Mouse (Mus musculus) large intestine, adult 2 months (tissue): ENCODE results near the gene Ctdspl. TPM values are rescaled to one million over a fixed set of nuclear protein-coding genes. Genes with fewer than 3 reads are reported as not detected.
A peak's percentile ranks its signal among the peaks of the same experiment; 100 is the strongest.

ENCODE experiments used
- DNase-seq: peaks from one replicate; pipeline ENCODE4 v3.0.0-alpha.2; 2012; ENCODE audit warnings: low read depth, low spot score
- WGBS: fragments of 180-500 bp; shearing (Covaris S2); methylation state at CpG from one replicate; pipeline ENCODE4 v1.1.7; 2018; 5-methylcytosine and 5-hydroxymethylcytosine counted together
- polyA plus RNA-seq: library from polyadenylated mRNA; depleted of rRNA; stranded (reverse); fragments of >200 nt; gene quantifications from 2 replicates; pipeline ENCODE4 v1.2.3, GENCODE M21; 2012

Ctdspl gene
- polyA plus RNA-seq, 1 experiment, result 21.5 TPM

DNA sequence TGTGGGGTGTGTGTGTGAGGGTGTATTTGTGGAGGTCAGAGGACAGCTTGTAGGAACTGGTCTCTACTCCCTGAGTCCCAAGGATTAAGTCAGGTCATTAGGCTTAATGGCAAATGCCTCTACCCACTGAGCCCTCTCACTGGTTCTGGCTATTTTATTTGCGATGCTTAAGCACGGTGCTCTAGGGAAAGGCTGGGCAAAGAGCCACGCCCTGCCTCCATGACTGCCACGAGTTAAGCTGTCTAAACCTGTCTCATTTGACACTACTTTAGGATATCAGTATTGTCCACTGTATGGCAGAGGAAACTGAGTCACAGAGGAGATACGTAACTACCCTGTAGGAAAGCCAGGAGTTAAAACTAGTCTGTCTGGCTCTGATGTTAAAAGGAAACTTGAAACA, 17.7 kb downstream of the Ctdspl start:
- 34% methylated on average over 5 of the region's 5 CpGs for WGBS
- DNase-seq, result no peak

DNA sequence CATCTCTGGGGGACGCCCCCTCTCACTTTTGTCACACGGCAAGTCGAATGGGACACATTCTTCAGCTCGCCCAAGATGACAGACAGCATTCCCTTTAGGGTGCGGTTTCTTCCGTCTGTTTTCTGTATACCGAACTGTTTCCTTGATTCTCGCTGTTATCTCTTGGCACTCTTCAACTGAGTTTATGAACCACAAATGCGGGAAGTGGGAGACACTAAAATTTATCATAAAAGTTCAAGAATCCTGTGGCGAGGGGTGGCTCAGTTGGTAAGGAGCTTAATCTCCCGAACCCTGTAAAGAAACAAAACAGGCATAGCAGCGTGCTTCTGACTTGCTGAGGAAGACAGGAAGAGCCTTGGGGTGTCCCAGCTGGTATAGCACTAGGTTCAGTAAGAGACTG, 18.1 kb downstream of the Ctdspl start:
- WGBS, result 23% methylated on average over 12 of the region's 12 CpGs
- no peak for DNase-seq

DNA sequence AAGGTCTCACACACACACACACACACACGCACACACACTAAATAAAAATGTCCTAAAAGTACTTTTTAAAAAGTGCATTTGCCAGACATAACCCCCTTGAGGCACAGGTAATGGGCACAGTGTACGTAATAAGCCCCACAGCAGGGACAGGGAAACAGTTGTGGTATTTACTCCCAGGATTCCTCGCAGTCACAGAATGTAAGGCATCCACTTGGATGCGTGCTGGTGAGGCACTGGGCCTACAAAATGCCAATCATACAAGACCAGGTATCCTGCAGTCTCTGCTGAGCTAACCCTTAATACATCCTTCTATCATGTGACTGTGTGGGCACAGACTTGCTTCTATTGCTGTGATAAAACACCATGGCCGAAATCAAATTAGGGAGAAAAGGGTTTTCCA, 22.2 kb downstream of the Ctdspl start:
- DNase-seq, result no peak
- WGBS, result 96% methylated on average over 5 of the region's 5 CpGs

GRCm38 (mm10) chr9:118949124-118949523, 22.9 kb downstream of the Ctdspl start:
- no peak for DNase-seq
- WGBS, result 88% methylated on average over 8 of the region's 8 CpGs

GRCm38 (mm10) chr9:118949654-118950053, 23.4 kb downstream of the Ctdspl start:
- DNase-seq, result no peak
- 59% methylated on average over 4 of the region's 4 CpGs for WGBS

GRCm38 (mm10) chr9:118950061-118950460, 23.8 kb downstream of the Ctdspl start:
- DNase-seq, result no peak
- 62% methylated on average over 10 of the region's 10 CpGs for WGBS

GRCm38 (mm10) chr9:118950751-118951150, 24.5 kb downstream of the Ctdspl start:
- 77% methylated on average over 2 of the region's 2 CpGs for WGBS
- no peak for DNase-seq

GRCm38 (mm10) chr9:118951381-118951780, 25.1 kb downstream of the Ctdspl start:
- 94% methylated on average over 7 of the region's 7 CpGs for WGBS
- DNase-seq, result no peak

GRCm38 (mm10) chr9:118952180-118952579, 25.9 kb downstream of the Ctdspl start:
- WGBS, result 78% methylated on average over 16 of the region's 16 CpGs
- no peak for DNase-seq

DNA sequence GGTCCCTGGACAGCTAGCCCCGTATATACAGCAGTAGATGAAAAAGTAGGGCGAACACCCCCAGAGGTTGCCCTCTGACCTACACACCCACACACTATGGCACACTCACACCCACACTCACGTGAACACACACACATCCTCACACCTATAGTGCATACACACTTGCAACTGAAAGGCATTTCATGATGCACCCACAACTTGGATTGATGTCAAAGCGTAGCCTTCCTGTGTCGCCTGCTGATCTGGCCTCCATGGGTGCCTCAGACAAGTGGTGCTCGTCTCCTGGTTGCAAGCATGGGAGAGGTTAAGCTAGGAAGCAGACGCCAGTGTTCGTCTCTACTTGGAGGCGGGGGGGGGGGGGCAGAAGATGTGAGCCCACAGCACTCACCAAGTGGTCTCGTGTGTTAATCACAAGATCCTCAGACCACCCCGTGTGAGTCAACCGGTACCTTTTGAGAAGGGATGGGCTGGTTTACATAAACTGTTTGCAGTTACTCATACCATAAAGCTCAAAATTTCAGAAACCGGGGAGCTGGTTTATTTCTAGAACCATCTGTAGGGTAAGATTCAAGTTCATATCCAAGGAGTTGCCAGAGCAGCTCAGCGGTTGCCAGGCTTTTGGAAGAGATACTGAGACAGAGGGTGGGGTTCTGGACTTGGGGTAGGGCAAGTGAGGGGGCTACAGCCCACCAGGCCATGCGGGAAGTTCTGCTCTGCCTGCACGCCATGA, 27.4 kb downstream of the Ctdspl start:
- 85% methylated on average over 16 of the region's 16 CpGs for WGBS
- no peak for DNase-seq

- no peak for DNase-seq
- WGBS, result 50% methylated on average over 7 of the region's 7 CpGs
These were observed 32.5 kb downstream of the Ctdspl start for GRCm38 (mm10) chr9:118958802-118959201.

GRCm38 (mm10) chr9:118960415-118961091, 34.3 kb downstream of the Ctdspl start:
- whole genome bisulfite sequencing, result 70% methylated on average over 16 of the region's 16 CpGs

DNA sequence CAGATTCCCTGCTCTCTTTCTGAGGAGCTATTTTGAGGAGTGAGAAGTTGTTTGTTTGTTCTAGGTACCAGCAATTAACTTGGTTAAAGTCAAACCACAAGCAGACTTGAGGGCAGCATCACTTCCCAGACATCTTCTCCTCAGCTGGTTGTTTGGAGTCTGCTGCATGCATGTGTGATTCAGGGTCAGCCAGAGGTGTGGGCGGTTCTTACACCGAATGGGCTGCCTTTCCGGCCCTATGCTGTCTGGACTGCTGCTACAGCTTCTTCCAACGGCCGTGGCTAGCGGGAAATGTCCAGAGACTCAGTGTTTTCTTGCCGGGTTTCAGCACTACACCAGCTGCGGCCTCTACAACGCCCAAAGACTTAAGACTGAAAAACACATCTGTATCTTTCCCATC, 36.9 kb downstream of the Ctdspl start:
- 85% methylated on average over 9 of the region's 9 CpGs for WGBS
- no peak for DNase-seq

More at GRCm38 (mm10) chr9:118960415-118961091, 34.3 kb downstream of the Ctdspl start:
- no peak for DNase-seq

- no peak for DNase-seq
- WGBS, result 63% methylated on average over 18 of the region's 18 CpGs
These were observed 38.2 kb downstream of the Ctdspl start for GRCm38 (mm10) chr9:118964263-118965034.

DNA sequence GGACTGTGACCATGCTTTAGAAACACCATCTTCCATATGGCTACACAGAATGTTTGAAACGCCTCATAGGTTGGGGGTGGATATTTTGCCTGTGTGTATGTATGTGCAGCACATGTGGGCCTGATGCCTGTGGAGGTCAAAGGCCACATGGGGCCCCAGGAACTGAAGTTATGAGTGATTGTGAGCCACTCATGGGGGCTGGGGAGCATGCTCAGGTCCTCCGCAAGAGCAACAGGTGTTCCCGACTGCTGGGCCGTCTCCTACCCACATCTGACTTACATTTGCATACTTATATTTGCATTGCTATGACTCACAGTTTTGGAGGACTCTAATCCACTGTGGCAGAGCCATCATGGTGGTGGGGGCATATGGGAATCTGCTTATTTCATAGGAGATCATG, 43.6 kb downstream of the Ctdspl start:
- 82% methylated on average over 4 of the region's 4 CpGs for WGBS
- no peak for DNase-seq

- 91% methylated on average over 7 of the region's 7 CpGs for WGBS
- DNase-seq, result no peak
These were observed 46.8 kb downstream of the Ctdspl start for GRCm38 (mm10) chr9:118973028-118973427.

DNA sequence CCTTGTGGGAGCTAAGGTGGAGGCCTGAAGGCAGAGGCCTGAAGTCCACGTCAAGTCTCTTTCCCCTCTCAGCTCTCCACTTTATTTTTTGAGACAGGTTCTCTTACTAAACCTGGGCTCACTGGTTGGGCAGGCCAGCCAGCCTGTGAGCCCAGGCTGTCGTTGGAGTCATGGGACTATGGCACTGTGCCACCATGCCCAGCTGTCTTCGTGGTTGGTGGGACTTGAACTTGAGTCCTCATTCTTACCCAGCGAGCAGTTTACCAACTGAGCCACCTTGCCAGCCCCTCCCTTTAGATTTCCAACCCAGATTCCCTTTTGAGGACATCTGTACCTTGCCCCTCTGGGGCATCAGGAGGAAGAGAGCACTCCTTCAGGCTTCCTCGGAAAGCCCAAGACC, 47.3 kb downstream of the Ctdspl start:
- DNase-seq, result no peak
- 35% methylated on average over 5 of the region's 5 CpGs for WGBS

GRCm38 (mm10) chr9:118974148-118974547, 47.9 kb downstream of the Ctdspl start:
- DNase-seq, result peak; percentile 37
- WGBS, result 13% methylated on average over 5 of the region's 5 CpGs

GRCm38 (mm10) chr9:118975211-118975671, 49.0 kb downstream of the Ctdspl start:
- 87% methylated on average over 11 of the region's 11 CpGs for WGBS
- no peak for DNase-seq

- WGBS, result 75% methylated on average over 9 of the region's 9 CpGs
- DNase-seq, result no peak
These were observed 49.5 kb downstream of the Ctdspl start for GRCm38 (mm10) chr9:118975758-118976157.
